Mouse (Mus musculus): ENCODE data around the gene Psat1. TPM values are rescaled to one million over a fixed set of nuclear protein-coding genes. Genes with fewer than 3 reads are reported as not detected.

Psat1 gene
- polyA plus RNA-seq, 2 experiments: 82.3 to 148 TPM

- Histone ChIP-seq H3K4me1 (replicated peaks; ENCODE audit: control insufficient read depth in 2 of 2, insufficient read depth in 2 of 2, low read length in 1 of 2) (no peaks in the 10 kb centered on the region), H3K4me3 (ENCODE audit: insufficient read depth in 1 of 2, low read depth in 2 of 2, low read length in 2 of 2) (no peak overlapping the region), H3K9ac (replicated peaks) (no peak overlapping the region), H3K9me3 (ENCODE audit: control insufficient read depth, low read length) (no peaks in the 10 kb centered on the region), H3K27me3 (ENCODE audit: control insufficient read depth, insufficient read depth, low read length) (no peaks in the 10 kb centered on the region), H3K4me2 (ENCODE audit: low read depth) (no peak overlapping the region), H3K27ac (no peak overlapping the region), H3K36me3 (replicated peaks; ENCODE audit: control insufficient read depth, insufficient read depth, low read depth) (peaks cover 77% of the 10 kb centered on the region)
- no peak for ATAC-seq (ENCODE audit: insufficient read depth)
- no peak for TF ChIP-seq EP300 (IDR thresholded peaks at IDR 0.05; ENCODE audit: low read depth)
- no peak for TF ChIP-seq CTCF (IDR thresholded peaks at IDR 0.05; ENCODE audit: low read depth)
- 79% methylated on average over 9 of the region's 9 CpGs for WGBS (ENCODE audit: insufficient replicate concordance)
- DNase-seq (ENCODE audit: low read depth in 3 of 3, low spot score in 3 of 3): no peak
Measured at GRCm38 (mm10) chr19:15913249-15913997, 33.7 kb downstream of the Psat1 start.

- Histone ChIP-seq H3K27me3 (ENCODE audit: control insufficient read depth, insufficient read depth, low read length) (no peaks in the 10 kb centered on the region), H3K4me1 (replicated peaks; ENCODE audit: control insufficient read depth in 2 of 2, insufficient read depth in 2 of 2, low read length in 1 of 2) (no peaks in the 10 kb centered on the region), H3K4me2 (ENCODE audit: low read depth) (no peak overlapping the region), H3K9ac (replicated peaks) (no peak overlapping the region), H3K36me3 (replicated peaks; ENCODE audit: control insufficient read depth, insufficient read depth, low read depth) (peaks cover 74% of the 10 kb centered on the region), H3K4me3 (ENCODE audit: insufficient read depth in 1 of 2, low read depth in 2 of 2, low read length in 2 of 2) (no peak overlapping the region), H3K9me3 (ENCODE audit: control insufficient read depth, low read length) (no peaks in the 10 kb centered on the region), H3K27ac (no peak overlapping the region)
- DNase-seq (ENCODE audit: low read depth in 3 of 3, low spot score in 3 of 3) (no peak), ATAC-seq (ENCODE audit: insufficient read depth) (no peak)
- TF ChIP-seq CTCF (IDR thresholded peaks at IDR 0.05; ENCODE audit: low read depth) (no peak), EP300 (IDR thresholded peaks at IDR 0.05; ENCODE audit: low read depth) (no peak)
- 85% methylated on average over 5 of the region's 5 CpGs for WGBS (ENCODE audit: insufficient replicate concordance)
Measured at GRCm38 (mm10) chr19:15911441-15911840, 35.7 kb downstream of the Psat1 start.

DNA sequence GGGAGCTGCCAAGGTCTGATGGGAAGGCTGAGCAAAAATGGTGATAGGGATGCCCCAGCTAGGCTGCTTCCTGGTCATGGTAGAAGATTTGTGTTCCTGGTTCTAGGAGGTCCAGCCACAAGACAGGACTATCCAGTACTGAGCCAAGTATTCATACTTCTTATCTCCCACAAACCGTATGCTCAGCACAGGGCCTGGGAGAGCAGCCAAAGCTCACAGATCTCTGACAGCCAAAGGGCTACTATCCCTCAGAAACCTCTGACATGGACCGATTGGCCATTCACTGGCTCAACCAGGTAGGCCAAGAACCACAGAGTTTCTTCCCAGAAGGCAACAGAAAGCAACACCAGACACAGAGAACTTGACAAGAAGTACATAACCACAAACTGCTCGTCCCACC, 36.1 kb downstream of the Psat1 start:
- TF ChIP-seq CTCF (IDR thresholded peaks at IDR 0.05; ENCODE audit: low read depth) (no peak), EP300 (IDR thresholded peaks at IDR 0.05; ENCODE audit: low read depth) (no peak)
- Histone ChIP-seq H3K4me3 (ENCODE audit: insufficient read depth in 1 of 2, low read depth in 2 of 2, low read length in 2 of 2) (no peak overlapping the region), H3K27ac (no peak overlapping the region), H3K9ac (replicated peaks) (no peak overlapping the region), H3K4me2 (ENCODE audit: low read depth) (no peak overlapping the region), H3K4me1 (replicated peaks; ENCODE audit: control insufficient read depth in 2 of 2, insufficient read depth in 2 of 2, low read length in 1 of 2) (no peaks in the 10 kb centered on the region), H3K9me3 (ENCODE audit: control insufficient read depth, low read length) (no peaks in the 10 kb centered on the region), H3K27me3 (ENCODE audit: control insufficient read depth, insufficient read depth, low read length) (no peaks in the 10 kb centered on the region), H3K36me3 (replicated peaks; ENCODE audit: control insufficient read depth, insufficient read depth, low read depth) (peaks cover 73% of the 10 kb centered on the region)
- WGBS (ENCODE audit: insufficient replicate concordance): 61% methylated on average over 3 of the region's 3 CpGs
- DNase-seq (ENCODE audit: low read depth in 3 of 3, low spot score in 3 of 3): no peak
- ATAC-seq (ENCODE audit: insufficient read depth): no peak

GRCm38 (mm10) chr19:15910488-15910887, 36.6 kb downstream of the Psat1 start:
- 86% methylated on average over 1 of the region's 1 CpGs for WGBS (ENCODE audit: insufficient replicate concordance)
- ATAC-seq (ENCODE audit: insufficient read depth): no peak
- H3K4me2 ChIP-seq (ENCODE audit: low read depth): no peak overlapping the region

GRCm38 (mm10) chr19:15908016-15908415, 39.1 kb downstream of the Psat1 start:
- peaks cover 67% of the 10 kb centered on the region for H3K36me3 ChIP-seq (replicated peaks; ENCODE audit: control insufficient read depth, insufficient read depth, low read depth)
- H3K27ac ChIP-seq: no peak overlapping the region
- H3K4me2 ChIP-seq (ENCODE audit: low read depth): no peak overlapping the region
- TF ChIP-seq EP300 (IDR thresholded peaks at IDR 0.05; ENCODE audit: low read depth): no peak
- no peak for TF ChIP-seq CTCF (IDR thresholded peaks at IDR 0.05; ENCODE audit: low read depth)
- ATAC-seq (ENCODE audit: insufficient read depth) (no peak), DNase-seq (ENCODE audit: low read depth in 3 of 3, low spot score in 3 of 3) (no peak)
- 88% methylated on average over 5 of the region's 5 CpGs for WGBS (ENCODE audit: insufficient replicate concordance)
- H3K9ac ChIP-seq (replicated peaks): no peak overlapping the region
- H3K4me1 ChIP-seq (replicated peaks; ENCODE audit: control insufficient read depth in 2 of 2, insufficient read depth in 2 of 2, low read length in 1 of 2): peaks cover 0 to 8% of the 10 kb centered on the region in 2 experiments; a peak in 2 of 4 replicates
- H3K9me3 ChIP-seq (ENCODE audit: control insufficient read depth, low read length): no peaks in the 10 kb centered on the region
- H3K27me3 ChIP-seq (ENCODE audit: control insufficient read depth, insufficient read depth, low read length): no peaks in the 10 kb centered on the region
- no peak overlapping the region for H3K4me3 ChIP-seq (ENCODE audit: insufficient read depth in 1 of 2, low read depth in 2 of 2, low read length in 2 of 2)

More at GRCm38 (mm10) chr19:15910488-15910887, 36.6 kb downstream of the Psat1 start:
- Histone ChIP-seq H3K36me3 (replicated peaks; ENCODE audit: control insufficient read depth, insufficient read depth, low read depth) (peaks cover 78% of the 10 kb centered on the region), H3K27ac (no peak overlapping the region), H3K9me3 (ENCODE audit: control insufficient read depth, low read length) (no peaks in the 10 kb centered on the region), H3K4me3 (ENCODE audit: insufficient read depth in 1 of 2, low read depth in 2 of 2, low read length in 2 of 2) (no peak overlapping the region), H3K4me1 (replicated peaks; ENCODE audit: control insufficient read depth in 2 of 2, insufficient read depth in 2 of 2, low read length in 1 of 2) (0 out of 4 replicates have a peak, but pooled peaks cover 0 to under 1% of the 10 kb centered on the region in 2 experiments), H3K9ac (replicated peaks) (no peak overlapping the region), H3K27me3 (ENCODE audit: control insufficient read depth, insufficient read depth, low read length) (no peaks in the 10 kb centered on the region)
- TF ChIP-seq CTCF (IDR thresholded peaks at IDR 0.05; ENCODE audit: low read depth) (no peak), EP300 (IDR thresholded peaks at IDR 0.05; ENCODE audit: low read depth) (no peak)
- no peak for DNase-seq (ENCODE audit: low read depth in 3 of 3, low spot score in 3 of 3)

Measured in liver, embryonic 14.5 days (tissue).